Mouse (Mus musculus) G1E (cell line): Measurements from ENCODE around the gene Ick. TPM values are rescaled to one million over a fixed set of nuclear protein-coding genes. Genes with fewer than 3 reads are reported as not detected.

Experiments
- ATAC-seq: 2 replicates; pipeline ENCODE4 v1.8.0; 2016; ENCODE audit warnings: mild to moderate bottlenecking; ENCODE audit not compliant: insufficient number of reproducible peaks, poor library complexity, low FRiP score, severe bottlenecking; ENCODE audit errors: extremely low read depth
- DNase-seq: peaks from one replicate; pipeline ENCODE4 v3.0.0; 2012; ENCODE audit warnings: low spot score
- H3K27me3 ChIP-seq: 2 replicates; pipeline ENCODE4 v1.6.1; 2012; ENCODE audit warnings: mild to moderate bottlenecking, low read length, inconsistent platforms; ENCODE audit not compliant: insufficient read depth
- H3K36me3 ChIP-seq: replicated peaks from 2 replicates; pipeline ENCODE3; 2012; ENCODE audit warnings: mild to moderate bottlenecking, inconsistent platforms
- H3K4me1 ChIP-seq: 2 replicates; pipeline ENCODE4 v1.6.1; 2012; ENCODE audit warnings: low read depth, low read length, inconsistent platforms, mixed read lengths; ENCODE audit not compliant: insufficient read depth
- H3K4me3 ChIP-seq: 2 replicates; pipeline ENCODE4 v1.5.1; 2012; ENCODE audit warnings: low read depth, mild to moderate bottlenecking, inconsistent platforms, low read length, moderate library complexity, mixed read lengths
- H3K9me3 ChIP-seq: replicated peaks from 2 replicates; pipeline ENCODE4 v1.6.1; 2012; ENCODE audit warnings: inconsistent platforms
- CTCF ChIP-seq: IDR thresholded peaks from 2 replicates; pipeline ENCODE4 v1.5.1; 2012; ENCODE audit warnings: low read depth, low read length, inconsistent platforms, mixed read lengths
- GATA1 ChIP-seq: IDR thresholded peaks from 2 replicates; pipeline ENCODE4 v1.6.1; 2012; ENCODE audit warnings: borderline replicate concordance, low read length, inconsistent platforms, mixed read lengths
- GATA2 ChIP-seq: IDR thresholded peaks from 2 replicates; pipeline ENCODE4 v1.6.1; 2012; ENCODE audit warnings: low read depth, low read length, inconsistent platforms, borderline replicate concordance
- POLR2AphosphoS5 ChIP-seq: IDR thresholded peaks from 2 replicates; pipeline ENCODE4 v1.6.1; 2012; ENCODE audit warnings: low read depth, low read length, inconsistent platforms; ENCODE audit not compliant: insufficient replicate concordance
- TAL1 ChIP-seq: conservative IDR thresholded peaks from 2 replicates; pipeline ENCODE4 v1.6.1; 2012; ENCODE audit warnings: low read depth, low read length, inconsistent platforms, mixed read lengths
- polyA plus RNA-seq: library from polyadenylated mRNA; stranded (reverse); fragments of >175 nt; gene quantifications from 2 replicates; pipeline ENCODE4 v1.2.3, GENCODE M21; 2012
- total RNA-seq, 2 experiments: library from RNA; stranded (forward) in 1 of 2; stranded (reverse) in 1 of 2; fragments of 200-1000 nt in 1 of 2; fragments of >200 nt in 1 of 2; fragmentation: Nextera tagmentation in 1 of 2; gene quantifications; 2 replicates each; pipeline ENCODE4 v1.2.3; 2014 to 2017

Ick gene
- total and polyA plus RNA-seq, 3 experiments = 14.9 to 59.1 (median 18.8) TPM

DNA sequence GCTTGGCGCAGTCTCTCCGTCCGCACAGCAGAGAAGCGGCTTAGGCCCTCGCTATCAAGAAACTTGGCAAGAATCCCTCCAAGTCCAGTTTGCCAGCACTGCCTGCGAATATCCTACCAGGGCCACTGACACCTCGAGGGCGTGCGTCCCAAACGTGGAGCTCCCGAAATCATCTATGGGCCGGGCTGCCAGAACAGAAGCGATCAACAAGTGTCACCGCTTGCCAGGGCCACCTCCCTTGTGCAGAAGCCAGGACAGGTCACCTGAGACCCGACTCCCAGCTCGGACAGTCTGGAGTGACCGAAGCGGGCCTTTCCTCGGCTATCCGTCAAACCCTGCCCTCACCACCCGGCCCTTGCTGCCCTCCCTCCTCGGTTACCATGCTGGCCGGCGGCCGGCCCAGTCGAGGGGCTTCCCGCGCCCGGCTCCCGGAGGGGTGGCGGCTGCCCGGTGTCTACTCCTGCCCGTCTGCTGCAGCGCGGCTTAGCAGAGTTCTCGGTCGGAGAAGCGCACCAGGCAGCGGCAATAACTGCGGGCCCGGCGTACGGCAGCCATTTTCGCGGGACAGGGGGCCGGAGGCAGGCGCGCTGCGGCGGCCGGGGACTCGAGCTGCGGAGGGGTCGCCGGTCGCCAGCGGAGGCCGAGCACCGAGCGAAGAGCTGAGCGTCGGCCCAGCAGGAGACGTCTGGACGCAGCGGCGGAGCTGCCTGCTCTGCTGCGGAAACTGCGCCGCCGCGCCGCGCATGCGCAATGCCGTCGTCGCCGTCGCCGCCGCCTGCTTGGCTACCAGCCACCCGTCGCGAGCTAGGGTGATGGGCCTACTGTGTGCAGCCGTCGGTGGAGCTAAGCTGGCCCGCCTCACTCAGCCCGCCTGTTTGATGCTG lies 838 bp upstream of the Ick start:
- ATAC-seq (no peak), DNase-seq (peak; percentile 45)
- H3K9me3 ChIP-seq = no peaks in the 10 kb centered on the region
- peak overlapping the region; percentile 96 for H3K4me3 ChIP-seq
- no peak for TF ChIP-seq GATA2
- no peak for TF ChIP-seq TAL1
- no peak for TF ChIP-seq CTCF
- peaks cover 19% of the 10 kb centered on the region for H3K36me3 ChIP-seq
- peaks cover 59% of the 10 kb centered on the region for H3K4me1 ChIP-seq
- no peaks in the 10 kb centered on the region for H3K27me3 ChIP-seq

DNA sequence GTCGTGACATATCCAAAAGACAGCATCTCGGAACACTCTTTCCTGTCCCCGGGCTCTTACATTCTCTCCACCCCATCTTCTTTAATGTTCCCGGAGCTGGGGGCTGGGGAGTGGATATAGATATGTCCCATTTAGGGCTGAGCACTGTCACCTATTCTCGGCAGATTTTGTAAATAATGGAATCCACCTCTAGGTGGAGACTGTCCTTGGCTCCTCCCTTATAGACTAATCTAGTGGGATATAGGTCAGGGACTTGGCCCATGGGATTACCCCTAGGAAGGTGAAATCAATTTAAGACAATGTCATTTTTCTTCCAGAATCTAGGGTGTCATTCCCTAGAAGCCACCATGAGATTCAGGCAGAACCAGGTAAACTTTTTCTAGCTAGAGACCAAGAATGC lies 664 bp downstream of the Ick start:
- DNase-seq (peak; percentile 31), ATAC-seq (no peak)
- Histone ChIP-seq H3K27me3 (no peaks in the 10 kb centered on the region), H3K4me3 (peak overlapping the region; percentile 96), H3K9me3 (no peaks in the 10 kb centered on the region), H3K4me1 (peaks cover 59% of the 10 kb centered on the region), H3K36me3 (peaks cover 12% of the 10 kb centered on the region)
- no peak for TF ChIP-seq POLR2AphosphoS5
- TF ChIP-seq TAL1 = no peak
- no peak for TF ChIP-seq GATA2
- TF ChIP-seq CTCF = no peak
- no peak for TF ChIP-seq GATA1

DNA sequence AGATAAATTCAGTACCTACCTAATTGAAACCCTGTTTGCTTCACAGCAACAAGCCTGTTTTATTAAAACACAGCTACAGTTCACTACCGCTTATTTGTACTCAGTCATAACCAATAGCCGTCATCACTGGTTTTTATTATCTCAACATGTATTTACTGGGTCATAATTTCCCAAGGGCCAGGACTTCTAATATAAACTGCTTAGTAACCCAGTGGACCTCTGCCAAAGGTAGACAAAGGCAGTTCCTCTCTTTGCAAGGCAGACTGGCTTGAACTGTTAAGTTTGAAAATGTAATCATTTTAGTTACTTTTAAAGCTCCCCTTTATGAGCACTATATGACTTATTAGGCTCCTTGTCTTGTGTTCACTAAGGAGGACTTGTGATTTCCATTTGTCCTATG lies 2.5 kb downstream of the Ick start:
- H3K4me1 ChIP-seq = peaks cover 47% of the 10 kb centered on the region
- no peak for ATAC-seq
- no peaks in the 10 kb centered on the region for H3K9me3 ChIP-seq
- H3K36me3 ChIP-seq = peaks cover 20% of the 10 kb centered on the region
- no peak for DNase-seq
- H3K27me3 ChIP-seq = no peaks in the 10 kb centered on the region
- H3K4me3 ChIP-seq = no peak overlapping the region
- TF ChIP-seq GATA2 = no peak
- TF ChIP-seq TAL1 = no peak
- no peak for TF ChIP-seq CTCF
- no peak for TF ChIP-seq GATA1
- no peak for TF ChIP-seq POLR2AphosphoS5

- H3K27me3 ChIP-seq = no peaks in the 10 kb centered on the region
- H3K4me1 ChIP-seq = peaks cover 48% of the 10 kb centered on the region
- peak; percentile 55 for ATAC-seq
- H3K9me3 ChIP-seq = no peaks in the 10 kb centered on the region
- peak; percentile 75 for DNase-seq
- peak overlapping the region; percentile 92 for H3K4me3 ChIP-seq
- H3K36me3 ChIP-seq = peaks cover 27% of the 10 kb centered on the region
- TF ChIP-seq CTCF (peak; percentile 58; the same call in 1 of the 2 replicates), POLR2AphosphoS5 (no peak)
Observed at GRCm38 (mm10) chr9:78112770-78113537, 4.0 kb downstream of the Ick start.

DNA sequence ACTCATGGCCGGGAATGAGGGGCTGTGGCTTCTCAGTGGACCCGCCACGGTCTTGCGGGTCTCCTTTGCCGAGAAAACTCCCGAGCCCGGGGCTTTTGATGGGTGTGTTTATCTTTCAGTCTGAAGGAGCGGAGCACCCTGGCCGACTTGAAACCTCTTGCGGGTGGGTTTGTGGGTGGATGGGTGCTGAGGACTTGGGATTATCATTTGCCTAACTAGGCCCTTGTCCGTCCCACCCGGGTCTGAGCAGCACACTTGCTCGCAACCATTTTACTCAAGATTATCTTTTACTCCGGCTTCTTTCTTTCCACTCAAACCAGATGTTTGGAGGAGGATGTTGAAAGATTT lies 4.5 kb downstream of the Ick start:
- H3K4me3 ChIP-seq = peak overlapping the region; percentile 92
- TF ChIP-seq CTCF (no peak), GATA1 (no peak), TAL1 (no peak), GATA2 (no peak), POLR2AphosphoS5 (no peak)
- H3K36me3 ChIP-seq = peaks cover 30% of the 10 kb centered on the region
- no peaks in the 10 kb centered on the region for H3K27me3 ChIP-seq
- H3K9me3 ChIP-seq = no peaks in the 10 kb centered on the region
- peaks cover 48% of the 10 kb centered on the region for H3K4me1 ChIP-seq
- peak; percentile 21 for DNase-seq
- no peak for ATAC-seq

DNA sequence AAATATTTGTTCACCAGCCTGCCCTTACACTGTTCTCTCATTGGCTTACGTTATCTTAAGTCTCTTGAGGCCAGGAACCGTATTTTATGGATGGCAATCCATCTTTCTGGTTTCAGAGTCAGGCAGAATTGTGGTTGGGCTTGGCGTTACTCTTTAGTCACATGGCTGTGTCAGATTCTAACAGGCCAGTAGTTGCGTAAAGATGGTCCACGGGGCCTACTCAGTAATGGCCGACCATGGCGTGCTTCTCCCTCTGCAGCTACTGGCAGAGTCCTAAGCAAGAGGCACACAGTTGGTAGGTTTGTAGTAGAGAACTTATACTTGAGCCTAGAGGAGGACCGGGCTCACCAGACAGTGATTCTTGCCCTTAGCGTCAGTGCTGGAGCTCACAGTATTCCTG lies 6.8 kb downstream of the Ick start:
- DNase-seq (no peak), ATAC-seq (no peak)
- no peak for TF ChIP-seq GATA2
- no peak for TF ChIP-seq GATA1
- H3K4me1 ChIP-seq = peaks cover 37% of the 10 kb centered on the region
- no peak overlapping the region for H3K4me3 ChIP-seq
- peaks cover 34% of the 10 kb centered on the region for H3K36me3 ChIP-seq
- no peaks in the 10 kb centered on the region for H3K9me3 ChIP-seq
- no peaks in the 10 kb centered on the region for H3K27me3 ChIP-seq
